Mouse (Mus musculus) midbrain, postnatal 0 days (tissue): ENCODE results near the gene Fryl. TPM values are rescaled to one million over a fixed set of nuclear protein-coding genes. Genes with fewer than 3 reads are reported as not detected.

Experiments used
- ATAC-seq: fragments of 200-750 bp; cut with Nextera tagmentation; 2 replicates; pipeline ENCODE4 v1.8.0; 2017; ENCODE audit warnings: moderate number of reproducible peaks, mild to moderate bottlenecking, moderate TSS enrichment, moderate library complexity; ENCODE audit not compliant: low FRiP score
- DNase-seq: peaks from one replicate; pipeline ENCODE4 v3.0.0-alpha.2; 2015; ENCODE audit warnings: low spot score
- H3K27ac ChIP-seq: fragments of 300-500 bp; sonication (generic); 2 replicates; pipeline ENCODE4 v1.5.1; 2014; ENCODE audit warnings: low read depth, mild to moderate bottlenecking, low read length, mixed read lengths
- H3K27me3 ChIP-seq: fragments of 300-500 bp; sonication (generic); 2 replicates; pipeline ENCODE4 v1.6.1; 2014; ENCODE audit warnings: low read length, control low read depth, mixed read lengths; ENCODE audit not compliant: insufficient read depth
- H3K36me3 ChIP-seq: fragments of 300-500 bp; sonication (generic); 2 replicates; pipeline ENCODE4 v1.6.1; 2014; ENCODE audit warnings: low read length, control low read depth, mixed read lengths; ENCODE audit not compliant: insufficient read depth
- H3K4me1 ChIP-seq: fragments of 300-500 bp; sonication (generic); 2 replicates; pipeline ENCODE4 v1.6.1; 2014; ENCODE audit warnings: mild to moderate bottlenecking, control low read depth, antibody characterized with exemption, low read length, mixed read lengths; ENCODE audit not compliant: insufficient read depth
- H3K4me2 ChIP-seq: fragments of 300-500 bp; sonication (generic); 2 replicates; pipeline ENCODE4 v1.6.1; 2014; ENCODE audit warnings: low read depth, mild to moderate bottlenecking, low read length, mixed read lengths; ENCODE audit not compliant: poor library complexity, severe bottlenecking
- H3K4me3 ChIP-seq: fragments of 300-500 bp; sonication (generic); 2 replicates; pipeline ENCODE4 v1.5.1; 2014; ENCODE audit warnings: low read depth, mild to moderate bottlenecking, low read length, moderate library complexity
- H3K9ac ChIP-seq: fragments of 300-500 bp; sonication (generic); replicated peaks from 2 replicates; pipeline ENCODE4 v1.6.1; 2014; ENCODE audit warnings: mild to moderate bottlenecking, low read length, moderate library complexity, mixed read lengths; ENCODE audit not compliant: poor library complexity, severe bottlenecking
- H3K9me3 ChIP-seq: fragments of 300-500 bp; sonication (generic); 2 replicates; pipeline ENCODE4 v1.6.1; 2016; ENCODE audit warnings: low read length, control low read depth
- CTCF ChIP-seq: IDR thresholded peaks from 2 replicates; pipeline ENCODE4 v1.5.1; 2016; ENCODE audit warnings: antibody characterized with exemption, mild to moderate bottlenecking
- WGBS: fragments of 180-500 bp; shearing (Covaris S2); extraction: QIAGEN DNeasy Blood & Tissue Kit; methylation state at CpG from one replicate; pipeline ENCODE4 v1.1.7; 2014; 5-methylcytosine and 5-hydroxymethylcytosine counted together
- polyA plus RNA-seq: library from polyadenylated mRNA; unstranded; fragments of >200 nt; fragmentation: Nextera tagmentation; extraction: Ambion mirVana; gene quantifications from 2 replicates; pipeline ENCODE4 v1.2.1, GENCODE M21; 2015
- total RNA-seq: library from RNA; depleted of rRNA; stranded (reverse); fragments of >200 nt; gene quantifications from 2 replicates; pipeline ENCODE4 v1.2.3, GENCODE M21; 2014; rRNA removed

Fryl gene
- total RNA-seq (52.8 and 66.2 TPM in 2 replicates), polyA plus RNA-seq (17.7 and 23.8 TPM in 2 replicates)

GRCm38 (mm10) chr5:73256352-73257065 is at the start of gene Fryl:
Gene Fryl (minus strand): TSS chr5:73256619.
- WGBS = under 1% methylated on average over 44 of the region's 44 CpGs
- H3K27ac ChIP-seq = peak within 1 kb of the TSS; percentile 97
- peak; percentile 99 for DNase-seq

GRCm38 (mm10) chr5:73304507-73304906 is 48.1 kb upstream of the Fryl start:
- Histone ChIP-seq H3K9ac (no peak overlapping the region), H3K4me2 (no peak overlapping the region), H3K36me3 (peaks cover 50% of the 10 kb centered on the region), H3K27ac (no peak overlapping the region), H3K4me1 (no peaks in the 10 kb centered on the region), H3K27me3 (no peaks in the 10 kb centered on the region), H3K9me3 (no peaks in the 10 kb centered on the region), H3K4me3 (no peak overlapping the region)
- 91% methylated on average over 12 of the region's 12 CpGs for WGBS
- TF ChIP-seq CTCF = no peak
- DNase-seq (no peak), ATAC-seq (no peak)

More at GRCm38 (mm10) chr5:73256352-73257065, at the start of gene Fryl:
- H3K4me1 ChIP-seq = no peaks in the 10 kb centered on the region
- peak within 1 kb of the TSS; percentile 71 for H3K4me2 ChIP-seq
- peak within 1 kb of the TSS; percentile 96 for H3K9ac ChIP-seq
- ATAC-seq = peak; percentile 99
- H3K27me3 ChIP-seq = no peaks in the 10 kb centered on the region
- H3K36me3 ChIP-seq = no peaks in the 10 kb centered on the region
- H3K9me3 ChIP-seq = no peaks in the 10 kb centered on the region
- peak within 1 kb of the TSS; percentile 93 for H3K4me3 ChIP-seq
- TF ChIP-seq CTCF = 0 out of 2 replicates have a peak, but pooled peaks have one; percentile 5

GRCm38 (mm10) chr5:73301601-73302307 is 45.3 kb upstream of the Fryl start:
- no peak for ATAC-seq
- Histone ChIP-seq H3K9me3 (no peaks in the 10 kb centered on the region), H3K36me3 (peaks cover 35% of the 10 kb centered on the region), H3K4me3 (no peak overlapping the region), H3K27me3 (no peaks in the 10 kb centered on the region), H3K4me2 (no peak overlapping the region), H3K4me1 (no peaks in the 10 kb centered on the region), H3K9ac (no peak overlapping the region), H3K27ac (no peak overlapping the region)
- no peak for DNase-seq
- 90% methylated on average over 7 of the region's 7 CpGs for WGBS
- TF ChIP-seq CTCF = no peak

GRCm38 (mm10) chr5:73295916-73296315 is 39.5 kb upstream of the Fryl start:
- 73% methylated on average over 4 of the region's 4 CpGs for WGBS
- H3K9ac ChIP-seq = no peak overlapping the region
- H3K36me3 ChIP-seq = peaks cover 13% of the 10 kb centered on the region; the same call in 1 of the 2 replicates
- no peaks in the 10 kb centered on the region for H3K4me1 ChIP-seq
- TF ChIP-seq CTCF = no peak
- ATAC-seq (no peak), DNase-seq (no peak)
- H3K27ac ChIP-seq = no peak overlapping the region
- H3K4me2 ChIP-seq = no peak overlapping the region
- no peaks in the 10 kb centered on the region for H3K27me3 ChIP-seq
- no peak overlapping the region for H3K4me3 ChIP-seq
- H3K9me3 ChIP-seq = no peaks in the 10 kb centered on the region

GRCm38 (mm10) chr5:73295016-73295415 is 38.6 kb upstream of the Fryl start:
- ATAC-seq (no peak), DNase-seq (no peak)
- H3K9ac ChIP-seq = no peak overlapping the region
- no peaks in the 10 kb centered on the region for H3K9me3 ChIP-seq
- no peak overlapping the region for H3K4me2 ChIP-seq
- no peak for TF ChIP-seq CTCF
- WGBS = 95% methylated on average over 7 of the region's 7 CpGs
- H3K4me3 ChIP-seq = no peak overlapping the region
- no peaks in the 10 kb centered on the region for H3K27me3 ChIP-seq
- no peaks in the 10 kb centered on the region for H3K4me1 ChIP-seq
- peaks cover 10% of the 10 kb centered on the region; the same call in 1 of the 2 replicates for H3K36me3 ChIP-seq
- no peak overlapping the region for H3K27ac ChIP-seq

- no peaks in the 10 kb centered on the region for H3K27me3 ChIP-seq
- H3K27ac ChIP-seq = peak overlapping the region; percentile 90; the same call in 1 of the 2 replicates
- H3K4me2 ChIP-seq = peak overlapping the region; percentile 57
- 20% methylated on average over 8 of the region's 8 CpGs for WGBS
- peaks cover 9% of the 10 kb centered on the region; the same call in 1 of the 2 replicates for H3K36me3 ChIP-seq
- peak overlapping the region; percentile 66 for H3K4me3 ChIP-seq
- ATAC-seq = no peak
- H3K4me1 ChIP-seq = no peaks in the 10 kb centered on the region
- no peak for DNase-seq
- H3K9me3 ChIP-seq = no peaks in the 10 kb centered on the region
- peak overlapping the region; percentile 93; the same call in 1 of the 2 replicates for H3K9ac ChIP-seq
- no peak for TF ChIP-seq CTCF
Measured at GRCm38 (mm10) chr5:73293458-73293827, 37.0 kb upstream of the Fryl start.
